Mouse (Mus musculus): Measurements from ENCODE around the gene Fhad1. TPM values are rescaled to one million over a fixed set of nuclear protein-coding genes. Genes with fewer than 3 reads are reported as not detected.

Fhad1 gene
- polyA plus RNA-seq, 2 experiments = 0.11 to 0.23 TPM

- 0 out of 4 replicates have a peak overlapping the region, but pooled peaks of 1 of the 2 experiments have one; percentile 1 for H3K4me3 ChIP-seq (ENCODE audit: insufficient read depth in 1 of 2, low read depth in 2 of 2, low read length in 2 of 2)
- peaks cover 25 to 43% of the 10 kb centered on the region in 2 experiments for H3K4me1 ChIP-seq (replicated peaks; ENCODE audit: control insufficient read depth in 2 of 2, insufficient read depth in 2 of 2, low read length in 1 of 2)
- no peaks in the 10 kb centered on the region for H3K9me3 ChIP-seq (ENCODE audit: control insufficient read depth, low read length)
- no peaks in the 10 kb centered on the region for H3K27me3 ChIP-seq (ENCODE audit: control insufficient read depth, insufficient read depth, low read length)
- WGBS (ENCODE audit: insufficient replicate concordance) = 18% methylated on average over 8 of the region's 8 CpGs
- H3K9ac ChIP-seq (replicated peaks) = no peak overlapping the region; the same call in 1 of the 2 replicates
- ATAC-seq (ENCODE audit: insufficient read depth) (0 out of 2 replicates have a peak, but pooled peaks have one; percentile 34), DNase-seq (ENCODE audit: low read depth in 3 of 3, low spot score in 3 of 3) (no peak)
- H3K36me3 ChIP-seq (replicated peaks; ENCODE audit: control insufficient read depth, insufficient read depth, low read depth) = no peaks in the 10 kb centered on the region
- peak overlapping the region; percentile 11 for H3K4me2 ChIP-seq (ENCODE audit: low read depth)
- H3K27ac ChIP-seq = no peak overlapping the region
- TF ChIP-seq EP300 (IDR thresholded peaks at IDR 0.05; ENCODE audit: low read depth) = no peak
Measured at GRCm38 (mm10) chr4:142048391-142048790, 33.5 kb upstream of the Fhad1 start.

GRCm38 (mm10) chr4:142047005-142047404, 32.1 kb upstream of the Fhad1 start:
- no peak overlapping the region for H3K9ac ChIP-seq (replicated peaks)
- no peaks in the 10 kb centered on the region for H3K9me3 ChIP-seq (ENCODE audit: control insufficient read depth, low read length)
- no peak overlapping the region for H3K4me3 ChIP-seq (ENCODE audit: insufficient read depth in 1 of 2, low read depth in 2 of 2, low read length in 2 of 2)
- no peaks in the 10 kb centered on the region for H3K36me3 ChIP-seq (replicated peaks; ENCODE audit: control insufficient read depth, insufficient read depth, low read depth)
- DNase-seq (ENCODE audit: low read depth in 3 of 3, low spot score in 3 of 3) = no peak
- no peak overlapping the region for H3K27ac ChIP-seq
- H3K27me3 ChIP-seq (ENCODE audit: control insufficient read depth, insufficient read depth, low read length) = no peaks in the 10 kb centered on the region
- TF ChIP-seq EP300 (IDR thresholded peaks at IDR 0.05; ENCODE audit: low read depth) = no peak
- no peak for TF ChIP-seq CTCF (IDR thresholded peaks at IDR 0.05; ENCODE audit: low read depth)
- peaks cover 18 to 32% of the 10 kb centered on the region in 2 experiments for H3K4me1 ChIP-seq (replicated peaks; ENCODE audit: control insufficient read depth in 2 of 2, insufficient read depth in 2 of 2, low read length in 1 of 2)
- no peak overlapping the region for H3K4me2 ChIP-seq (ENCODE audit: low read depth)
- ATAC-seq (ENCODE audit: insufficient read depth) = no peak
- 63% methylated on average over 5 of the region's 5 CpGs for WGBS (ENCODE audit: insufficient replicate concordance)

GRCm38 (mm10) chr4:142046496-142046895, 31.6 kb upstream of the Fhad1 start:
- H3K4me1 ChIP-seq (replicated peaks; ENCODE audit: control insufficient read depth in 2 of 2, insufficient read depth in 2 of 2, low read length in 1 of 2) = peaks cover 17 to 30% of the 10 kb centered on the region in 2 experiments
- TF ChIP-seq CTCF (IDR thresholded peaks at IDR 0.05; ENCODE audit: low read depth) = no peak
- TF ChIP-seq EP300 (IDR thresholded peaks at IDR 0.05; ENCODE audit: low read depth) = no peak
- no peak for ATAC-seq (ENCODE audit: insufficient read depth)
- H3K9me3 ChIP-seq (ENCODE audit: control insufficient read depth, low read length) = no peaks in the 10 kb centered on the region
- H3K27me3 ChIP-seq (ENCODE audit: control insufficient read depth, insufficient read depth, low read length) = no peaks in the 10 kb centered on the region
- H3K27ac ChIP-seq = no peak overlapping the region
- no peak overlapping the region for H3K4me3 ChIP-seq (ENCODE audit: insufficient read depth in 1 of 2, low read depth in 2 of 2, low read length in 2 of 2)
- WGBS (ENCODE audit: insufficient replicate concordance) = 41% methylated on average over 7 of the region's 7 CpGs
- no peak for DNase-seq (ENCODE audit: low read depth in 3 of 3, low spot score in 3 of 3)
- no peaks in the 10 kb centered on the region for H3K36me3 ChIP-seq (replicated peaks; ENCODE audit: control insufficient read depth, insufficient read depth, low read depth)
- no peak overlapping the region for H3K9ac ChIP-seq (replicated peaks)
- H3K4me2 ChIP-seq (ENCODE audit: low read depth) = no peak overlapping the region

GRCm38 (mm10) chr4:142045595-142046163, 30.8 kb upstream of the Fhad1 start:
- no peaks in the 10 kb centered on the region for H3K36me3 ChIP-seq (replicated peaks; ENCODE audit: control insufficient read depth, insufficient read depth, low read depth)
- H3K27ac ChIP-seq = no peak overlapping the region
- 67% methylated on average over 14 of the region's 14 CpGs for WGBS (ENCODE audit: insufficient replicate concordance)
- H3K9me3 ChIP-seq (ENCODE audit: control insufficient read depth, low read length) = no peaks in the 10 kb centered on the region
- DNase-seq (ENCODE audit: low read depth in 3 of 3, low spot score in 3 of 3) (no peak), ATAC-seq (ENCODE audit: insufficient read depth) (no peak)
- no peak overlapping the region for H3K4me3 ChIP-seq (ENCODE audit: insufficient read depth in 1 of 2, low read depth in 2 of 2, low read length in 2 of 2)
- TF ChIP-seq CTCF (IDR thresholded peaks at IDR 0.05; ENCODE audit: low read depth) (no peak), EP300 (IDR thresholded peaks at IDR 0.05; ENCODE audit: low read depth) (no peak)
- H3K9ac ChIP-seq (replicated peaks) = no peak overlapping the region
- no peaks in the 10 kb centered on the region for H3K27me3 ChIP-seq (ENCODE audit: control insufficient read depth, insufficient read depth, low read length)
- H3K4me2 ChIP-seq (ENCODE audit: low read depth) = no peak overlapping the region
- H3K4me1 ChIP-seq (replicated peaks; ENCODE audit: control insufficient read depth in 2 of 2, insufficient read depth in 2 of 2, low read length in 1 of 2) = peaks cover 19 to 29% of the 10 kb centered on the region in 2 experiments

GRCm38 (mm10) chr4:142044452-142044851, 29.6 kb upstream of the Fhad1 start:
- Histone ChIP-seq H3K4me2 (ENCODE audit: low read depth) (no peak overlapping the region), H3K4me1 (replicated peaks; ENCODE audit: control insufficient read depth in 2 of 2, insufficient read depth in 2 of 2, low read length in 1 of 2) (peaks cover 21 to 30% of the 10 kb centered on the region in 2 experiments), H3K9me3 (ENCODE audit: control insufficient read depth, low read length) (no peaks in the 10 kb centered on the region), H3K9ac (replicated peaks) (no peak overlapping the region), H3K4me3 (ENCODE audit: insufficient read depth in 1 of 2, low read depth in 2 of 2, low read length in 2 of 2) (no peak overlapping the region), H3K27me3 (ENCODE audit: control insufficient read depth, insufficient read depth, low read length) (no peaks in the 10 kb centered on the region), H3K27ac (no peak overlapping the region), H3K36me3 (replicated peaks; ENCODE audit: control insufficient read depth, insufficient read depth, low read depth) (no peaks in the 10 kb centered on the region)
- 56% methylated on average over 12 of the region's 12 CpGs for WGBS (ENCODE audit: insufficient replicate concordance)
- ATAC-seq (ENCODE audit: insufficient read depth) = no peak
- TF ChIP-seq EP300 (IDR thresholded peaks at IDR 0.05; ENCODE audit: low read depth) = no peak
- no peak for TF ChIP-seq CTCF (IDR thresholded peaks at IDR 0.05; ENCODE audit: low read depth)
- DNase-seq (ENCODE audit: low read depth in 3 of 3, low spot score in 3 of 3) = no peak

All from liver, embryonic 14.5 days (tissue).